In the genomic region with DNA sequence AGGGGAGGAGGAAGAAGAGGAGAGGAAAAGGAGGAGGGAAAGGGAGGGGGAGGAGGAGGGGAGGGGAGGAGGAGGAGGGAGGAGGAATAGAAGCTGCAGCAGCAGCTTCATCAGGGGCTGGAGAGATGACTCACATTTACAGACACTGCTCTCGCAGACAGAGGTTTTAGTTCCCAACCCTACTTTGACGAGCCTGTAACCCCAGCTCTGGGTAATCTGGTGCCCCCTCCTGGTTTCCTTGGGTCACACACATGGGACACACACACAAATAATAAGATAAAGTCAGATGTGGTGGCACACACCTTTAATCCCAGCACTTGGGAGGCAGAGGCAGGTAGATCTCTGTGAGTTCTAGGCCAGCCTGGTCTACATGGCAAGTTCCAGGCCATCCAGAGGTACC, we compare ENCODE assay signal across 8 mouse cellular contexts. TPM values are rescaled to one million over a fixed set of nuclear protein-coding genes. Genes with fewer than 3 reads are reported as not detected.
DNase-seq lines count a peak whose midpoint lies in the region; ATAC-seq and TF ChIP-seq lines count a peak whose summit lies in the region.

No protein-coding gene starts in this region.

- no peak overlapping the region for H3K4me2 ChIP-seq in heart, postnatal 0 days (ENCODE audit: low read depth, low read length)
- H3K4me2 ChIP-seq in forebrain, embryonic 12.5 days = no peak overlapping the region

- H3K27ac ChIP-seq in heart, postnatal 0 days (ENCODE audit: low read depth) = no peak overlapping the region
- no peak overlapping the region for H3K27ac ChIP-seq in forebrain, embryonic 12.5 days

- ATAC-seq in heart, postnatal 0 days (ENCODE audit: insufficient read depth, low read depth) = no peak
- peak; percentile 92 for ATAC-seq in megakaryocyte, adult 5-6 weeks (ENCODE audit: poor library complexity, severe bottlenecking)
- ATAC-seq in forebrain, embryonic 12.5 days (ENCODE audit: low FRiP score) = no peak

- no peak overlapping the region for H3K9ac ChIP-seq in heart, postnatal 0 days (replicated peaks; ENCODE audit: low read depth, low read length)
- no peak overlapping the region for H3K9ac ChIP-seq in forebrain, embryonic 12.5 days

- H3K4me3 ChIP-seq in heart, postnatal 0 days (ENCODE audit: low read depth, low read length) = no peak overlapping the region
- H3K4me3 ChIP-seq in forebrain, embryonic 12.5 days (replicated peaks) = no peak overlapping the region

- H3K27me3 ChIP-seq in heart, postnatal 0 days (ENCODE audit: control insufficient read depth, insufficient read depth, low read length) = no peaks in the 10 kb centered on the region
- no peaks in the 10 kb centered on the region for H3K27me3 ChIP-seq in forebrain, embryonic 12.5 days

- TF ChIP-seq EP300 in heart, postnatal 0 days (IDR thresholded peaks at IDR 0.05; ENCODE audit: low read depth) = no peak

- WGBS in heart, postnatal 0 days = 43% methylated on average over 2 of the region's 2 CpGs
- WGBS in forebrain, embryonic 12.5 days = 54% methylated on average over 2 of the region's 2 CpGs

- H3K36me3 ChIP-seq in heart, postnatal 0 days (replicated peaks; ENCODE audit: control insufficient read depth, insufficient read depth, low read length) = no peaks in the 10 kb centered on the region
- peaks cover 26% of the 10 kb centered on the region for H3K36me3 ChIP-seq in forebrain, embryonic 12.5 days (replicated peaks)

- DNase-seq in heart, postnatal 0 days (ENCODE audit: low spot score) = no peak
- DNase-seq in heart, adult 8-10 months (ENCODE audit: low spot score) = no peak
- DNase-seq in CD4-positive helper T cell, adult 2 months (ENCODE audit: low read depth, low spot score) = peak; percentile 49
- DNase-seq in brain, adult 2 months (ENCODE audit: low read depth, low spot score) = peak; percentile 55
- DNase-seq in cerebellum, adult 8-10 months = no peak
- DNase-seq in layer of hippocampus, postnatal 14 days (ENCODE audit: low spot score in 2 of 2) = no peak

- no peaks in the 10 kb centered on the region for H3K9me3 ChIP-seq in heart, postnatal 0 days (replicated peaks; ENCODE audit: control insufficient read depth, low read length)
- H3K9me3 ChIP-seq in forebrain, embryonic 12.5 days = no peaks in the 10 kb centered on the region

- 0 out of 2 replicates have a peak, but pooled peaks cover 6% of the 10 kb centered on the region for H3K4me1 ChIP-seq in heart, postnatal 0 days (ENCODE audit: control insufficient read depth, insufficient read depth)
- no peaks in the 10 kb centered on the region for H3K4me1 ChIP-seq in forebrain, embryonic 12.5 days

- peak; percentile 36 for TF ChIP-seq CTCF in heart, postnatal 0 days (IDR thresholded peaks at IDR 0.05; ENCODE audit: low read depth)

RNA-seq across cellular contexts. Expression of gene Pacsin2, which starts 19.1 kb away (rescaled TPM):
- 65.0 and 78.0 TPM in 2 replicates for total RNA-seq in heart, postnatal 0 days (2014; rRNA removed; ENCODE audit: low replicate concordance)
- polyA plus RNA-seq in heart, postnatal 0 days (2015; fragmentation: Nextera tagmentation; extraction: Ambion mirVana) = 53.0 and 63.3 TPM in 2 replicates
- 100 to 1,000 TPM; 209 to 267 (median 247) TPM for total RNA-seq in heart, adult 8-10 months (2022)
- 71.9 and 75.0 TPM in 2 replicates for total RNA-seq in megakaryocyte, adult 5-6 weeks (2015)
- 112 and 115 TPM in 2 replicates for total RNA-seq in megakaryocyte, adult 5-6 weeks (2017)
- total RNA-seq in layer of hippocampus, postnatal 14 days (2021) = 10 to 100 TPM; 50.2 to 55.7 TPM
- 37.0 and 40.7 TPM in 2 replicates for polyA plus RNA-seq in forebrain, embryonic 12.5 days (2016; fragmentation: Nextera tagmentation; extraction: Ambion mirVana)

RNA-seq across cellular contexts. Expression of gene Ttll1, which starts 27.2 kb away (rescaled TPM):
- 5.8 and 10.7 TPM in 2 replicates for total RNA-seq in heart, postnatal 0 days (2014; rRNA removed; ENCODE audit: low replicate concordance)
- 23.2 and 25.7 TPM in 2 replicates for polyA plus RNA-seq in heart, postnatal 0 days (2015; fragmentation: Nextera tagmentation; extraction: Ambion mirVana)
- 10 to 100 TPM; 51.7 to 73.3 (median 59.8) TPM for total RNA-seq in heart, adult 8-10 months (2022)
- 3.6 and 3.8 TPM in 2 replicates for total RNA-seq in megakaryocyte, adult 5-6 weeks (2015)
- 3.2 and 4.4 TPM in 2 replicates for total RNA-seq in megakaryocyte, adult 5-6 weeks (2017)
- total RNA-seq in layer of hippocampus, postnatal 14 days (2021) = 10 to 100 TPM; 37.8 to 39.2 TPM
- 57.0 and 62.4 TPM in 2 replicates for polyA plus RNA-seq in forebrain, embryonic 12.5 days (2016; fragmentation: Nextera tagmentation; extraction: Ambion mirVana)

RNA-seq across cellular contexts. Expression of gene Bik, which starts 43.2 kb away (rescaled TPM):
- 25.8 and 49.6 TPM in 2 replicates for total RNA-seq in heart, postnatal 0 days (2014; rRNA removed; ENCODE audit: low replicate concordance)
- 33.8 and 37.7 TPM in 2 replicates for polyA plus RNA-seq in heart, postnatal 0 days (2015; fragmentation: Nextera tagmentation; extraction: Ambion mirVana)
- total RNA-seq in heart, adult 8-10 months (2022) = 10 to 100 TPM in 1 of 4 experiments, 1 to 10 TPM in 3; 7.6 to 12.5 (median 9.4) TPM
- total RNA-seq in megakaryocyte, adult 5-6 weeks (2015) = 0.41 TPM in 1 of 2 replicates, not detected in the other
- 0.40 TPM in 1 of 2 replicates, not detected in the other for total RNA-seq in megakaryocyte, adult 5-6 weeks (2017)
- total RNA-seq in layer of hippocampus, postnatal 14 days (2021) = under 1 TPM in 1 of 2 experiments, not detected in 1; 0.37 TPM
- polyA plus RNA-seq in forebrain, embryonic 12.5 days (2016; fragmentation: Nextera tagmentation; extraction: Ambion mirVana) = 1.4 and 1.7 TPM in 2 replicates

Comparison
In these comparisons a context has a peak if more than half of its experiments do, and no peak if none do; other contexts are left out.
1. DNase-seq: peak in CD4-positive helper T cell, adult 2 months (single experiment) and brain, adult 2 months (single experiment); none in heart, postnatal 0 days (single experiment), heart, adult 8-10 months (single experiment), cerebellum, adult 8-10 months (single experiment) and layer of hippocampus, postnatal 14 days (0 of 2).
2. RNA of gene Bik, which starts 43.2 kb away (total RNA-seq): 25.8 to 49.6 TPM in heart, postnatal 0 days and 7.6 to 12.5 TPM in heart, adult 8-10 months; 0.37 TPM in layer of hippocampus, postnatal 14 days and 0.40 to 0.41 TPM in megakaryocyte, adult 5-6 weeks; every median in the first group is over 4 times any median in the second.